Mouse (Mus musculus) neural tube, embryonic 13.5 days (tissue): ENCODE results near the gene Olfr891. TPM values are rescaled to one million over a fixed set of nuclear protein-coding genes. Genes with fewer than 3 reads are reported as not detected.
"Not testable (repeated sequence)": the region's sequence is repeated elsewhere in the genome, so short reads cannot be mapped to it uniquely, and the experiment has no call there.

Source experiments
- ATAC-seq: fragments of 200-750 bp; cut with Nextera tagmentation; 2 replicates; pipeline ENCODE4 v1.8.0; 2017; ENCODE audit warnings: low read depth, mild to moderate bottlenecking, moderate TSS enrichment, moderate library complexity
- H3K27ac ChIP-seq: fragments of 300-500 bp; sonication (generic); replicated peaks from 2 replicates; pipeline ENCODE4 v1.5.1; 2015; ENCODE audit warnings: moderate library complexity, mild to moderate bottlenecking, inconsistent platforms
- H3K27me3 ChIP-seq: fragments of 300-500 bp; sonication (generic); 2 replicates; pipeline ENCODE4 v1.6.1; 2015; ENCODE audit warnings: mild to moderate bottlenecking, inconsistent platforms
- H3K36me3 ChIP-seq: fragments of 300-500 bp; sonication (generic); 2 replicates; pipeline ENCODE4 v1.6.1; 2015; ENCODE audit warnings: mild to moderate bottlenecking, inconsistent platforms
- H3K4me1 ChIP-seq: fragments of 300-500 bp; sonication (generic); replicated peaks from 2 replicates; pipeline ENCODE4 v1.6.1; 2015; ENCODE audit warnings: inconsistent platforms
- H3K4me2 ChIP-seq: fragments of 300-500 bp; sonication (generic); 2 replicates; pipeline ENCODE4 v1.6.1; 2015; ENCODE audit warnings: inconsistent platforms, mild to moderate bottlenecking, moderate library complexity
- H3K4me3 ChIP-seq: fragments of 300-500 bp; sonication (generic); 2 replicates; pipeline ENCODE4 v1.5.1; 2015; ENCODE audit warnings: mild to moderate bottlenecking, inconsistent platforms
- H3K9ac ChIP-seq: fragments of 300-500 bp; sonication (generic); 2 replicates; pipeline ENCODE4 v1.6.1; 2015; ENCODE audit warnings: moderate library complexity, mild to moderate bottlenecking, inconsistent platforms
- H3K9me3 ChIP-seq: fragments of 300-500 bp; sonication (generic); 2 replicates; pipeline ENCODE4 v1.6.1; 2016; ENCODE audit warnings: inconsistent platforms
- WGBS: fragments of 180-500 bp; shearing (Covaris S2); methylation state at CpG from one replicate; pipeline ENCODE4 v1.1.7; 2015; 5-methylcytosine and 5-hydroxymethylcytosine counted together
- polyA plus RNA-seq: library from polyadenylated mRNA; unstranded; fragments of >200 nt; fragmentation: Nextera tagmentation; extraction: Ambion mirVana; gene quantifications from 2 replicates; pipeline ENCODE4 v1.2.1, GENCODE M21; 2015

Gene Olfr891
- polyA plus RNA-seq = not detected in 2 replicates

- no peaks in the 10 kb centered on the region for H3K36me3 ChIP-seq
- no peak within 1 kb of the TSS for H3K4me2 ChIP-seq
- 93% methylated on average over 1 of the region's 1 CpGs for WGBS
- no peaks in the 10 kb centered on the region for H3K27me3 ChIP-seq
- ATAC-seq = no peak
- H3K4me3 ChIP-seq = no peak within 1 kb of the TSS
- no peaks in the 10 kb centered on the region; the same call in 1 of the 2 replicates for H3K9me3 ChIP-seq
- H3K4me1 ChIP-seq = no peaks in the 10 kb centered on the region
- H3K27ac ChIP-seq = no peak within 1 kb of the TSS
- no peak within 1 kb of the TSS for H3K9ac ChIP-seq
Observed at GRCm38 (mm10) chr9:38180721-38181120, at the start of gene Olfr891. TSS of gene Olfr891 (minus strand) at chr9:38180821.

- Histone ChIP-seq H3K4me1 (no peaks in the 10 kb centered on the region), H3K9ac (no peak within 1 kb of the TSS), H3K36me3 (no peaks in the 10 kb centered on the region)
Observed at GRCm38 (mm10) chr9:38217755-38218154, 37.1 kb upstream of the Olfr891 start, which contains the start of gene Olfr894. TSS of gene Olfr894 (plus strand) at chr9:38218055.

DNA sequence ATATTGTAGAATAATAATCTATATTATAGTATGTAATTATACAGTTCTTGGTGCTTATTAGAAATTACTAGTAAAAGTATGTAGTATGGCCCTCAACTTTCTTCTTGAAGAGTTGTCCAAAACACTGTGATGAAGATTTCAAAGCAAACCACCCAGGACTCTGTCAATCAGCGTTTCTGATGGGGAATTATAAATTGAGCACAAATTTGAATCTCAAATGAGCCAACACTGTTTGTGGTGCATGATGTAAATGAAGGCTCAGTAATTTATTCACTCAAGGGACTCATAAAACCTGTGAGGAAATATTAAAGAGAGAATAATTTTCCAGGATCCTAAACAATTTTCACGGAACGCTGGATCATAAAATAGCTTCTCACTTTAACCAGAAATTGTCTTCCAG lies 27.4 kb upstream of the Olfr891 start, which contains the start of gene Olfr893:
Gene Olfr893, plus strand, starts transcription at position 301 of the 400 bp plus-strand sequence.
- Histone ChIP-seq H3K27me3 (no peaks in the 10 kb centered on the region), H3K4me2 (no peak within 1 kb of the TSS), H3K4me3 (no peak within 1 kb of the TSS), H3K9me3 (no peaks in the 10 kb centered on the region), H3K4me1 (no peaks in the 10 kb centered on the region), H3K36me3 (no peaks in the 10 kb centered on the region), H3K27ac (no peak within 1 kb of the TSS), H3K9ac (no peak within 1 kb of the TSS)
- WGBS = 74% methylated on average over 3 of the region's 3 CpGs
- no peak for ATAC-seq

More at GRCm38 (mm10) chr9:38217755-38218154, 37.1 kb upstream of the Olfr891 start, which contains the start of gene Olfr894:
- Histone ChIP-seq H3K4me2 (no peak within 1 kb of the TSS), H3K4me3 (no peak within 1 kb of the TSS), H3K9me3 (no peaks in the 10 kb centered on the region), H3K27me3 (no peaks in the 10 kb centered on the region), H3K27ac (no peak within 1 kb of the TSS)
- no peak for ATAC-seq

- not testable (repeated sequence) for ATAC-seq, H3K27ac ChIP-seq, H3K4me1 ChIP-seq, H3K36me3 ChIP-seq, H3K9ac ChIP-seq, H3K27me3 ChIP-seq, H3K9me3 ChIP-seq, H3K4me3 ChIP-seq, H3K4me2 ChIP-seq
- 48% methylated on average over 2 of the region's 2 CpGs for WGBS
Observed at GRCm38 (mm10) chr9:38168341-38168740, 12.3 kb downstream of the Olfr891 start.

DNA sequence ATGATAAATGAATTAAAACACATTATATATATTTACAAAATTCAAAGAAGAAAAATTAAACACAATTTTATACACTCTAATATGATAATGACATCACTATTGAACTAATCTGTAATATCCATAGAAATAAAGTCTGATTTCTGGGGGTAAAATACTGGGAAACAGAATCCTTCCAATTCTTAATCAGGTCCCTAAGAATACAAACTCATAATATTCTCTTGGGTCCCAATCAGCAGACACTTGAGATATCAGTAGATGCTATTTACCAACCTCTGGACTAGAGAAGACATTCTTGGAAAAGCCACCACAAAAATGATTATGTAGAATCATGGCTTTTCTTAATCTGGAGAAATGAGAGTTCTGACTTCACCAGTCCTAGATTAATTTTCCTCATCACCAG lies 38.4 kb downstream of the Olfr891 start, which contains the start of gene Olfr890:
Gene Olfr890, plus strand, starts transcription at position 301 of the 400 bp plus-strand sequence.
- H3K9ac ChIP-seq = no peak within 1 kb of the TSS
- no peaks in the 10 kb centered on the region for H3K27me3 ChIP-seq
- no peaks in the 10 kb centered on the region for H3K4me1 ChIP-seq
- H3K4me3 ChIP-seq = no peak within 1 kb of the TSS
- no peak for ATAC-seq
- no peak within 1 kb of the TSS for H3K27ac ChIP-seq
- no peaks in the 10 kb centered on the region for H3K9me3 ChIP-seq
- H3K36me3 ChIP-seq = no peaks in the 10 kb centered on the region
- no peak within 1 kb of the TSS for H3K4me2 ChIP-seq

Other genes starting within 250 kb of the Olfr891 start
- not detected in 2 replicates for gene Olfr881, start 189.0 kb downstream of the Olfr891 start, polyA plus RNA-seq
- gene Olfr883, start 155.0 kb downstream of the Olfr891 start, polyA plus RNA-seq = not detected in 2 replicates
- not detected in 2 replicates for gene Olfr884, start 134.3 kb downstream of the Olfr891 start, polyA plus RNA-seq
- gene Olfr885, start 119.5 kb downstream of the Olfr891 start, polyA plus RNA-seq = not detected in 2 replicates
- not detected in 2 replicates for gene Olfr887, start 96.7 kb downstream of the Olfr891 start, polyA plus RNA-seq
- gene Olfr888, start 72.7 kb downstream of the Olfr891 start, polyA plus RNA-seq = not detected in 2 replicates
- 0.07 TPM in 2 replicates for gene Olfr889, start 65.6 kb downstream of the Olfr891 start, polyA plus RNA-seq
- not detected in 2 replicates for gene Olfr890, start 38.3 kb downstream of the Olfr891 start, polyA plus RNA-seq
- not detected in 2 replicates for gene Olfr893, start 27.5 kb upstream of the Olfr891 start, polyA plus RNA-seq
- gene Olfr894, start 37.2 kb upstream of the Olfr891 start, polyA plus RNA-seq = not detected in 2 replicates
- not detected in 2 replicates for gene Olfr143, start 72.0 kb upstream of the Olfr891 start, polyA plus RNA-seq
- not detected in 2 replicates for gene Olfr895, start 87.0 kb upstream of the Olfr891 start, polyA plus RNA-seq
- not detected in 2 replicates for gene Olfr896-ps1, start 110.3 kb upstream of the Olfr891 start, polyA plus RNA-seq
- not detected in 2 replicates for gene Olfr25, start 148.2 kb upstream of the Olfr891 start, polyA plus RNA-seq
- not detected in 2 replicates for gene Olfr898, start 167.6 kb upstream of the Olfr891 start, polyA plus RNA-seq
- not detected in 2 replicates for gene Olfr250, start 186.1 kb upstream of the Olfr891 start, polyA plus RNA-seq
- gene Olfr251, start 196.3 kb upstream of the Olfr891 start, polyA plus RNA-seq = not detected in 2 replicates
- not detected in 2 replicates for gene Olfr147, start 220.9 kb upstream of the Olfr891 start, polyA plus RNA-seq
- not detected in 2 replicates for gene Olfr901, start 248.6 kb upstream of the Olfr891 start, polyA plus RNA-seq